Mouse (Mus musculus): Measurements from ENCODE around the gene Sit1. TPM values are rescaled to one million over a fixed set of nuclear protein-coding genes. Genes with fewer than 3 reads are reported as not detected.
A peak's percentile ranks its signal among the peaks of the same experiment; 100 is the strongest.

Gene Sit1
- polyA plus RNA-seq, 1 experiment, result 0.16 TPM

DNA sequence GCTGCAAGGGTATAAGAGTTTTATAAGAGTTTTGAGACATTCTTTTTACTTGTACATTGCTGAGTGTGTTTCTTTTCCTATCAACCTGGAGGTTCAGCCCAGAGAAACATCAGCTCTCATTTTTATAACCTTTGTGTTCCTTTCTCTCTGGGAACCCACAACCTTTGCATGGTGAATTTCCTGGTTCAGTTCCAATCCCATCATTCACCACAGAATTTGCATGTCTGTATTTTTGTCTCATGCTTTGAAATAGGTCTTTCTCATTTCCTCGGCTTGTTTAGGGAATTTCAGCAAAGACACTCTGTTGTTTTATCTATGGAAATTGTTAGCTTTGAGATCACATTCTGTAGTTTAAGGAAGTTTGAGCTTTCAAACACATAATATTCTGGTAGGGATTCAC is 9.9 kb downstream of the Sit1 start:
- no peak for DNase-seq (ENCODE audit: extremely low spot score in 1 of 2, low spot score in 1 of 2)

DNA sequence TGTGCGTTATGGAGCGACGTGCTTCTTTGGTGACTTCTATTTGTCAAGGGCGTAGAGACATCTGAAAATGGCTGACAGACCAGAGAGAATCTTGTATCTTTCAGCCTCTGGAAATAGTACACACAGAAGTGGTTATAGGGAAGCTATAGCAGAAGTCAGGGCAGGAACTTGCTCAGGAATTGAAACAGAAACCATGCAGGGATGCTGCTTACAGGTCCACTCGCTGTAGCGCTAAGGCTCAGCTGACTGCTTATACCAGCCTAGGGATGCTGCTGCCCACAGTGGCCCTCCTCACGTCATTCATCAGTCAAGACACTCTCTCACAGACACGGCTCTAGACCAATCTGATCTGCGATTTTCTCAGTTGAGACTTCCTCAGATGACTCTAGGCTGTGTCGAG is 13.2 kb downstream of the Sit1 start:
- no peak for DNase-seq (ENCODE audit: extremely low spot score in 1 of 2, low spot score in 1 of 2)

DNA sequence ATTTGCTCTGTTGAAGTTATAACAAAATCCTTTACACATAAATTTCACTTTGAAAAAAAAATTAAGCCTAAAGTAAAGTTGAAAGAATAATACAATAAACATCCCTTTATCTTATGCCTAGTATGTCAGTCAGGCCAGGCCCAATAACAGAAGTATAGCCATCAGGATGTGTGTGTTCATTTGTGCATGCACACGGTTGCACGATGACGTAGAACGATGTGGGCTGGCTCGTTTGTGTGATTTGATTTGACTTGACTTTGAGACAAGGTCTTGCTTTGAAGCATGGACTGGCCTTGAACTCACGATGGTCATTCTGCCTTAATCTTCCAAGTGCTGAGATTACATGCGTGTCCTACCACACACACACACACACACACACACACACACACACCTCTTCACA is 16.7 kb downstream of the Sit1 start:
- no peak for DNase-seq (ENCODE audit: extremely low spot score in 1 of 2, low spot score in 1 of 2)

DNA sequence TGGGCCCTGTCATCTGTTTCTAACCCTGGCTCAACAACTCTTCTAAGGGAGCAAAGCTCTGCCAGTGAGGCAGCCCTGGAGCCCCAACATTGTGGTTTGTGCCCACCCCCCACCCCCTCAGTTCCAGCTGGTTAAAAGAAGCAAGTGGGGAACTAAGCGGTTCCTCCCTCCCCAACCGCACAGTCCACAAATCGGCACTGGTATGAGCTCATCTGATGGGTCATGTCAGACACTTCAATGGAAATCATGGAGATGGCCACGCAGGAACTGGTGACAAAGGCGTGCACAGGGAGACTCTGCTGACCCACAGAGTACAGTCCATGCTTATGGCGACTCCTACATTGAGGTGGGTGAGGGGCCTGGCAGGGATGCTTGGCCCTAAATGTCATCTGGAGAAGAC is 17.6 kb downstream of the Sit1 start:
- DNase-seq (ENCODE audit: extremely low spot score in 1 of 2, low spot score in 1 of 2), result no peak

DNA sequence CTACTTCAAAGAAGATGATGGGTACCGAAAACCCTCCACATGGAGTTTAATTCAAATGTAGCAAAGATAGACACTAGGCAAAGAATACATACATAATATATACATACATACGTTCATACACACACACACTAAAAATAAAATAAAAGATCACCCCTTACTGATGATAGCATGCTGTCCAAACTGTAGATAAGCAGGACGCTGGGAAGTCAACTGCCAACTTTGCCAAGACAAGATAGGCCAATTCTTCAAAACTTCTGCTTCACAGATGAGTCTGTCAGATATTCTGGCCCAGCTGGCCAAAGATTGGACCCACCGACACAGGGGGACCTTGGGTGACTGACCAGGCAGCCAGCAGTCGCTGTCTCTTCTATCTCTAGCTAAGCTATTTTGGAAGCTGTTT is 20.4 kb downstream of the Sit1 start:
- DNase-seq (ENCODE audit: extremely low spot score in 1 of 2, low spot score in 1 of 2), result no peak

DNA sequence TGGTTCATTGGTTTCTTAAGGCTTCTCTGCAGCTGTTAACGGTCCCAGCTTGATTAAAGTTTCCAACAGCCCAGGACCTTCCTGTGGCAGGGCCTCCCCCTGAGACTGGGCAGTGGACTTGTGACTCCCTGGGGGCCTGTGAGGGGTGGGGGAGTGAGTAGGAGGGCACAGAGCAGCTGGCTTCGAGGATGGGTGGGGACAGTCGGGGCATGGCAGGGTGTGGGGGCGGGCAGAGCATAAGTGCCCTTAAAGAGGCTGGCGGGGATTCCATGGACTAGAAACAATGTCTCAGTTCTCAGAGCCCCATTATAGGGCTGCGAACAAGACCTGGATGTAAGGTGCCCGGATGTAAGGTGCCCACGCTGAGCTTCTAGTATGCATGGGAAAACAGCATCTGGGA is 26.4 kb downstream of the Sit1 start:
- DNase-seq (ENCODE audit: extremely low spot score in 1 of 2, low spot score in 1 of 2), result no peak

DNA sequence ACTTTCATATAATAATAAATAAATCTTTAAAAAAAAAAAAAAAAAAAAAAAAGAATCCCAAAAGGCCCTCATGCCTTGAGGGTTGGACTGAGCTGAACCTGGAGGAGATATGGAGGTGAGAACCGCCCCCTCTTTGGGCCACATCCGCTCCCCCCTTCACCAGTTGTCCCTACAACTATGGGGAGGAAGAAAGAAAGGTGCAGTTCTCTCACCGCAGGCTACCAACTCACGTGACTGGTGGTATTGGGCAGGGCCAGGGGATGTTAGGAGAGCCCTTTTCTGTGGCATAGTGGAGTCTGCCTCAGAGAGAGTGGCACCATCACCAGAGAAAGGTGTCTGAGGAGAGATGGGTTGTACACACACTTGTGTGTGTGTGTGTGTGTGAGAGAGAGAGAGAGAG is 27.1 kb downstream of the Sit1 start:
- no peak for DNase-seq (ENCODE audit: extremely low spot score in 1 of 2, low spot score in 1 of 2)

DNA sequence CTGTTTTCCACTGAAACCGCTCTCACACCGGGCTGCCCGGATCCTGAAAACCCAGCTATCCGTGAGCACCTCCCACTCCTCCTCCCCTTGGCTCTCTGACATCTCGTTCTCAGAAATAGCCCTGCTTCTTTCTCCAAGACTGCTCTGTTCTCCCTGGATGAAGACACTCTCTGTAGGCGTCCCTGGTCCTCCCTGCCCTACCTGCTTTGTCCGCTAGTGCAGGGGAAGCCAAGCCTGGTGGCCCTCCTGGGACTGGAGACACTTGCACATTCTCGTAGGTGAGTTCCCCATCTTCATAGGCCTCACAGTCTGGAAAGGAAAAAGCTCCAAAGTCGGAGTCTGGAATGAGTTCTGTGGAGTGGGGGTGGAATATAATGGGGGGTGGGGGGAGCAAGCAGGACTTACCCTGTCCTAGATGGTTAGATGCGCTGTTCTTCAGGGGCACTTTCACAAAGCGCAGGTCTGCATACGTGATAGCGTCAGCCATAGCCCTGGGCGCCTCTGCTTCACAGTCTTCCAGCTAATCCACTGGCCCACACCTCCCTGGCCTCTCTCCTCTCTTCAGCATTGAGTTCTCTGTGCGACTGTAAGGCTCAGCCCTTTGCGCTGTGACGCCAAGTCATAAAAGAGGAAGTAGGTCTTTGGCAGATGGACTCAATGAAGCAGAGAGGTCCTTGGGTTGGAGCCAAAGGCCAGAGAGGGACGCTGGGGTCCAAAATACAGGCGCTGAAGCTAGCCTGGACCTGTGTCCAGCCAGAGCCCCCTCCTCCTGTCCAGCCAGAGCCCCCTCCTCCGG is 29.3 kb downstream of the Sit1 start, which contains the start of gene Cd72:
TSS of gene Cd72 (minus strand) at position 588 of the 796 bp plus-strand sequence.
- DNase-seq (ENCODE audit: extremely low spot score in 1 of 2, low spot score in 1 of 2), result no peak

DNA sequence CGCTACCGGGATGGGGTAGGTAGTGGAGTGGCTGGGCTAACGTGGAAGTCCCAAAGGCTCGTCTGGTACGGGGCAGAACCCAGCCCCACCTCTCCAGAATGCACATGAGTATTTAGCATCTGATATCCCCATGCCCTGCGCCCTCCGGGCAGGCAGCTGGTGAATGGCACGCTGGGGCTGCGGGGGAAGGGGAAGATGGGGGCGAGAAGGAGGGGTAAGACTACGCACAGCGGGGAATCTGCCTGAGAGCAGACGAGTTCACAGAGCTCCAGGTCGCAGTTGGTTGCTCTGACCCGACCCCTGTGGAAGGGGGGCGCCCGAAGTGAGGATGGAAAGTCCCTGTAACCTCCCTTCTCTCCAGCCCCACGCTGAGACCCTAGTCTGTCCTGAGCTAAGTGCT is 30.1 kb downstream of the Sit1 start:
- no peak for DNase-seq (ENCODE audit: extremely low spot score in 1 of 2, low spot score in 1 of 2)

DNA sequence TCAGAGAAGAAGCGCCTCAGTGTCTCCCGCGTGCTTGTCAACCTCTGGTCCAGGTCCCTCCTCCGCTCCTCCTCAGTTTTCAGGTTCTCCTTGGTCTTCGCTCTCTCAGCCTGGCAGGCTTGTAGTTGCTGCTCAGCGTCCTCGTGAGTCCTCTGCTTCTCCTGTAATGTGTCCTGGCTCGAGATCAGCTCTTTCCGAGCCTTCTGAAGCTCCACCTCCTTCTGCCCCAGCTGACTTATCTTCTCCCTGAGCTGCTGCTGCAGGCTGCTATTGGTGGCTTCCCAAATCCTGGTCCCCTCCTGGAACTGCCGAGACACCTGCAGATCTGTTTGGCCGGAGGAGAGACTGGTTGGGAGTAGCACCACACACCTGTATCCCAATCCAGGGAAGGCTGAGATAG is 31.2 kb downstream of the Sit1 start:
- no peak for DNase-seq (ENCODE audit: extremely low spot score in 1 of 2, low spot score in 1 of 2)

DNA sequence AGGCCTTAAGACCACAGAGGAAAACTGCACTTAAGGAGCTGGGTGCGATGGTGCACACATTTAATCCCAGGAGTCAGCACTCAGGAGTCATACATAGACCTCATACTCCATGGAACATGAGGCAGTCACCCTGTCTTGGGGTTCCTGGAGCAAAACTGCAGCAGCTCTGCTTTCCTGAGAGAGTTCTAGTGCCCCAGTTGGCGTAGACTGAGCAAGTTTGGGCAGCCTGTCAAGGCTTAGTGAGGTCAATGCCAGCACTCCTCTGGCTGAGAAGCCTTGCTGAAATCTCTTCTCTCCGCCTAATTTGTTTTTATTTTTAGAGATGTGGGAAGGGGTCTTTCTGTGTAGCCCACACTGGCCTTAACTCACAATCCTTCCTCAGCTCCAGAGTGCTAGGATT is 35.0 kb downstream of the Sit1 start:
- DNase-seq (ENCODE audit: extremely low spot score in 1 of 2, low spot score in 1 of 2), result no peak

DNA sequence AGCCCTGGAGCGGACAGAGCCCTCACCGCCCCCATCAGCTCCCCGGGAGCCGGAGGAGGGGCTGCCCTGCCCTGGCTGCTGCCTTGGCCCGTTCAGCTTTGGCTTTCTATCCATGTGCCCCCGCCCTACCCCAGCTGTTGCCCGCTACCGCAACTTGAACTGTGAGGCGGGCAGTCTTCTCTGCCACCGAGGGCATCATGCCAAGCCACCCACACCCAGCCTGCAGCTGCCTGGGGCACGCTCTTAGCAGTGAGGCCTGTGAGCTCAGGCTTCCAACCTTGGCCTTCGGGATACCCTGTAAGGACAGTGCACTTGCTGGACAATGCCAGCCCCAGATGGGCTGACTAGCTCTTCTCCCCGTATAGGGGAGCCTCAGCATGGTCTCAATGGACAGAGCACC is 36.3 kb downstream of the Sit1 start:
- no peak for DNase-seq (ENCODE audit: extremely low spot score in 1 of 2, low spot score in 1 of 2)

DNA sequence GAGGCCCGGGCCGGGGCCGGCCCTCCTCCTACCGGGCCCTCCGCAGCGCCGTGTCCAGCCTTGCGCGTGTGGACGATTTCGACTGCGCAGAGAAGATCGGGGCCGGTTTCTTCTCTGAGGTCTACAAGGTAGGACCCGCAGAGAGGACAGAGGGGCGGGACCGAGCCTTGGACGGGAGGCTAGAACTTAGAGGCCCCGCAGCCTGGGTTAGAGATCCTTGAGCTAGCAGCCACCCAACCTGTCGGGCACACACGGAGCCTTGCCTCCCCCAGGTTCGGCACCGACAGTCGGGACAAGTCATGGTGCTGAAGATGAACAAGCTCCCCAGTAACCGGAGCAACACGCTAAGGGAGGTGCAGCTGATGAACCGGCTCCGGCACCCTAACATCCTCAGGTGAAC is 40.0 kb downstream of the Sit1 start:
- no peak for DNase-seq (ENCODE audit: extremely low spot score in 1 of 2, low spot score in 1 of 2)

DNA sequence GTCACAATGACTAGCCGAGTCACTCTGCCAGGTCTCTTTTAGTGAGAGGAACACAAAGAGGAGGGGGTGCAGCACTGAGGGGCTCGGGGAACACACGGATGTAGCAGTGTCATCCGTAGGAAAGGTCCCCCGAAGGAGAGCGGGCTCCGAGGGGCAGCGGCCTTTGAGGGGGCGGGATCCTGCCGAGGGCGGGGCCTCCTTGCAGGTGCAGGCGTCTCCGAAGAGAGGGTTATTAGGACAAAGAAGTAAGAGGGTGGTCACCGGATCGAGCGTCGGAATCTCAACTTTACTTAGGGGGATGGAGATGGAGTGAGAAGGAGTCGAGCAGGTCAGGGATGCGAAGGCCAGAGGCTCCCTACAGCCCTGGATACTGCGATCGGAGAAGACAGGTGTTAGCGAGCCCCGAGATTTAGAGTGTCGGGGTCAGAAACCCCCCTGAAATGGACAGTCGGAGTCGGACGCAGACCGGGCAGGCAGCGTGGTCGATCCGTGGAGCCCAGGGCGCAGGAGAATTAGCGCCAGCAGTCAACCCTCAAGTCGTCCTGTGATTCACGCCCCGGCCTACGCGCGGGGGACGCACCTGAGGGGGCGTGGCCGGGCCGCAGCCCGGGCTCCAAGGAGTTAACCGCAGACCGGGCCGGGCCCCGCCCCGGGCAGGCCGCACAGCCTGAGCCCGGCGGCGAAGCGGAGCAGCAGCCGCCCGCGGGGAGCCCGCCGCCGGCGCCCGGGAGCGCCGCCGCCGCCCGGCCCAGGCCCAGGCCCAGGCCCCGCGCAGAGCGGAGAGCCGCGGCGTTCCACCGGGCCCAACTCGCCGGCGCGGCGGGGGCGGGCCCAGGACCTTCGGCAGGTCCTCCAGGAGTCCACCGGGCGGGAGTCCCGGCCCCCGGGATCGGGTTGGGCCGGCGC is 40.8 kb downstream of the Sit1 start:
- peak in 1 of 2 experiments; percentile 73 for DNase-seq (ENCODE audit: extremely low spot score in 1 of 2, low spot score in 1 of 2)

DNA sequence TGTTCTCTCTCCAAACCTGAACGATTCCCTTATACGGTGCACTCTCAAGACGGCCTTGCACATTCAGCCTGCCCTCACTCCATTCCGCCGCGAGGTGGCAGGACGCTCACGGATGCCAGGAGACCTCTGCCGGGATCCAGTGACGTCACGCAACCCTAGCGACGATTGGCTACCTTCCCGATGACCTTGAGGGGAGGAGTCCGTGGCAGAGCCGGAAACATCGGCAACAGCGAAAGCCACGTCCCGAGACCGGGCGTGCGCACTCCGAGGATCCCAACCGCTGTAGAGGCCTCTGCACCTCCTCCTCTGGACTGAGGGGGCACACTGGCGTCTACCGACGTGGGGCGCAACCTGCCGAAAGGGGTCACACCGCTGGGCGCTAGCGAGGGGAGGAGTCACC is 41.5 kb downstream of the Sit1 start:
- peak; percentile 98 to 100 for DNase-seq (ENCODE audit: extremely low spot score in 1 of 2, low spot score in 1 of 2)

DNA sequence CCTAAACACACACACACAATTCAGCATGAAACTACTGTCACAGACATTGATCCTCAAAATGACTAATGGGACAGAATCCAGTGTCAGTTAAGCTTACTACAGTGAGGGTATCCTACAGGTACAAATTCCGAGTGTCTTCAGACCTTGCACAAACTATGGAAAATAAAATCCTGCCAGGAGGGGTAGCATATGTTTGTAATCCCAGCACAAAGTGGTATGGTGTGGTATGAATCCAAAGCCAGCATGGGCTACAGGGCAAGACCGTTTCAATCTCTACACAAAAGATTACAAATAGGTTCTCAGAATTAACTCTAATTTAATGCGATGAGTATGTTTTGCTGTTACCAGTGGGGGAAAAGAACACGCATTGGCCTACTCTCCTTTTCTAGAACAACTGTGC is 41.9 kb downstream of the Sit1 start, which contains the start of gene Tesk1:
TSS of gene Tesk1 (plus strand) at position 301 of the 400 bp plus-strand sequence.
- no peak for DNase-seq (ENCODE audit: extremely low spot score in 1 of 2, low spot score in 1 of 2)

DNA sequence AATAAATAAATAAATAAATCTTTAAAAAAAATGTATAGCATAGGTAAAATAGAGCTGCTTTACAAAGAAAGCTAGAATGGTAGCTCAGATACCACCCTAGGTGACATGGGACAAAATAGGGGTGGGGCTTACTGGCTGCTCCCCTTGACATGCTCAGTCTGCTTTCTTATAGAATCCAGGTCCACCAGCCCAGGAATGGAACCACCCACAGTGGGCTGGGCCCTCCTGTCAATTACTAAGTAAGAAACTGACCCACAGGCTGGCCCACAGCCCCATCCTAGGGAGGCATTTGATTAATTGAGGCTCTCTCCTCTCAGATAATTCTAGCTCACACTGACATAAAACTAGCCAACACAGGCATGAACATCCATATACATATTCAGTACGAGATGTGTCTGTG is 50.7 kb downstream of the Sit1 start:
- no peak for DNase-seq (ENCODE audit: extremely low spot score in 1 of 2, low spot score in 1 of 2)

Other genes starting within 250 kb of the Sit1 start
- 0.68 and 0.82 TPM in 2 replicates for gene Atp8b5, start 216.6 kb downstream of the Sit1 start, polyA plus RNA-seq (2012; rRNA removed)
- 60.0 and 64.5 TPM in 2 replicates for gene Rusc2, start 101.8 kb downstream of the Sit1 start, polyA plus RNA-seq (2012; rRNA removed)
- 1.1 and 1.2 TPM in 2 replicates for gene Fam166b, start 54.6 kb downstream of the Sit1 start, polyA plus RNA-seq (2012; rRNA removed)
- 70.5 and 78.2 TPM in 2 replicates for gene Tesk1, start 41.8 kb downstream of the Sit1 start, polyA plus RNA-seq (2012; rRNA removed)
- gene Cd72, start 29.1 kb downstream of the Sit1 start, polyA plus RNA-seq (2012; rRNA removed), result 0.64 and 1.6 TPM in 2 replicates
- gene Ccdc107, start 9.2 kb upstream of the Sit1 start, polyA plus RNA-seq (2012; rRNA removed), result 88.4 and 126 TPM in 2 replicates
- gene Arhgef39, start 16.0 kb upstream of the Sit1 start, polyA plus RNA-seq (2012; rRNA removed), result 1.3 and 1.6 TPM in 2 replicates
- 0.11 and 0.14 TPM in 2 replicates for gene Car9, start 23.2 kb upstream of the Sit1 start, polyA plus RNA-seq (2012; rRNA removed)
- gene Tpm2, start 40.0 kb upstream of the Sit1 start, polyA plus RNA-seq (2012; rRNA removed), result 11.8 and 15.7 TPM in 2 replicates
- 59.9 and 78.4 TPM in 2 replicates for gene Creb3, start 78.6 kb upstream of the Sit1 start, polyA plus RNA-seq (2012; rRNA removed)
- gene Tln1, start 79.0 kb upstream of the Sit1 start, polyA plus RNA-seq (2012; rRNA removed), result 42.4 and 43.2 TPM in 2 replicates
- 35.5 and 39.6 TPM in 2 replicates for gene Rgp1, start 95.0 kb upstream of the Sit1 start, polyA plus RNA-seq (2012; rRNA removed)
- 85.8 and 91.4 TPM in 2 replicates for gene Gba2, start 95.1 kb upstream of the Sit1 start, polyA plus RNA-seq (2012; rRNA removed)
- not detected in 2 replicates for gene Msmp, start 100.8 kb upstream of the Sit1 start, polyA plus RNA-seq (2012; rRNA removed)
- gene Npr2, start 148.2 kb upstream of the Sit1 start, polyA plus RNA-seq (2012; rRNA removed), result 119 and 122 TPM in 2 replicates
- gene Spag8, start 169.9 kb upstream of the Sit1 start, polyA plus RNA-seq (2012; rRNA removed), result 2.1 and 2.6 TPM in 2 replicates
- 75.8 and 81.1 TPM in 2 replicates for gene Hint2, start 172.7 kb upstream of the Sit1 start, polyA plus RNA-seq (2012; rRNA removed)
- 35.5 and 38.0 TPM in 2 replicates for gene Tmem8b, start 185.2 kb upstream of the Sit1 start, polyA plus RNA-seq (2012; rRNA removed)
- gene Fam221b, start 185.4 kb upstream of the Sit1 start, polyA plus RNA-seq (2012; rRNA removed), result 0.88 and 0.94 TPM in 2 replicates
- gene Olfr70, start 217.1 kb upstream of the Sit1 start, polyA plus RNA-seq (2012; rRNA removed), result not detected in 2 replicates
- gene Olfr71, start 226.5 kb upstream of the Sit1 start, polyA plus RNA-seq (2012; rRNA removed), result not detected in 2 replicates
- gene Hrct1, start 243.5 kb upstream of the Sit1 start, polyA plus RNA-seq (2012; rRNA removed), result 1.9 and 2.8 TPM in 2 replicates
- 0.97 and 1.2 TPM in 2 replicates for gene Spaar, start 246.3 kb upstream of the Sit1 start, polyA plus RNA-seq (2012; rRNA removed)

Data from frontal cortex, adult 2 months (tissue).